Mouse (Mus musculus): ENCODE results near the gene Prr12. TPM values are rescaled to one million over a fixed set of nuclear protein-coding genes. Genes with fewer than 3 reads are reported as not detected.

Prr12 gene
- polyA plus RNA-seq, 1 experiment from 2014 or later: 6.4 TPM

DNA sequence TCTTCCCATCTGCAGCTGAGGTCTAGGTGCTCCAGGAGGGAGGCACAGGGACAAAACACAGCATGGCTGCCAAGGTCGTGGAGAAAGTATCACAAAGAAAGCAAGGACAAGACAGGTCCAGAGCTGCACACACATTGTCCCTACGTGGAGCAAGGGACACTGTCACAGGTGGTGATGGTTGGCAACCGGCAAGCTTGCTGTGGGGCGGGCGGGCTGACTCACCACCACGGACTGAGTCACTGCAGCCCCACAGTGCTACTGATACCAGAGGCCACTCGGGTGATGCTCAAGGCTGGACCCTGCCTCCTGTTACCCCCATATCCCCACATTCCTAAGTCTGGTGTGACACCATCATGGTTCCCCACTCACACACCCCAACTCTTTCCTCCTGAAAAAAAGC lies 50.2 kb downstream of the Prr12 start:
- Histone ChIP-seq H3K27me3 (replicated peaks; ENCODE audit: insufficient read depth, low read length) (no peaks in the 10 kb centered on the region), H3K27ac (ENCODE audit: low read length) (no peak overlapping the region), H3K4me3 (ENCODE audit: low read depth, low read length) (no peak overlapping the region), H3K9ac (replicated peaks; ENCODE audit: low read depth) (no peak overlapping the region), H3K4me2 (replicated peaks; ENCODE audit: low read depth, low read length) (no peak overlapping the region), H3K36me3 (ENCODE audit: insufficient read depth, low read length) (peaks cover 50% of the 10 kb centered on the region), H3K9me3 (ENCODE audit: low read length) (no peaks in the 10 kb centered on the region), H3K4me1 (ENCODE audit: insufficient read depth, low read depth, low read length) (peaks cover 5% of the 10 kb centered on the region)
- WGBS: 82% methylated on average over 7 of the region's 7 CpGs
- no peak for ATAC-seq
- TF ChIP-seq EP300 (IDR thresholded peaks at IDR 0.05) (no peak), CTCF (IDR thresholded peaks at IDR 0.05) (no peak)
- no peak for DNase-seq (ENCODE audit: low spot score)

DNA sequence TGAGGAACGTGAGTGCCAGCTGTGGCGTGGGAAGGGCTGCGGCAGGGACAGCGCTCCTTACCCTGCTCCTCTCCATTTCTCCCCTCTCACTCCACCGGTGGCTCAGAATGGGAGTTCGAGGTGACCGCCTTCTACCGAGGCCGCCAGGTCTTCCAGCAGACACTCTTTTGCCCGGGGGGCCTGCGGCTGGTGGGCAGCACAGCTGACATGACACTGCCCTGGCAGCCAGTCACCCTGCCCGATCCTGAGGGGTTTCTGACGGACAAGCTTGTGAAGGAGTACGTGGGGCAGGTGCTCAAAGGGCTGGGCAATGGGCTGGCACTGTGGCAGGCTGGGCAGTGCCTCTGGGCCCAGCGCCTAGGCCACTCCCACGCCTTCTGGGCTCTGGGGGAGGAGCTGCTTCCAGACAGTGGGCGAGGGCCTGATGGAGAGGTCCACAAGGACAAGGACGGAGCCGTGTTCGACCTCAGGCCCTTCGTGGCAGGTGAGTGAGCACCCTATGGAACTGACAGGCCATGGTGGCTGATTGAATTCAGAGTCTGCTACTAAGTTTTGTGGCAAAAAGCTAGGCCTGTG lies 52.1 kb downstream of the Prr12 start:
- H3K36me3 ChIP-seq (ENCODE audit: insufficient read depth, low read length): peaks cover 35% of the 10 kb centered on the region
- H3K4me2 ChIP-seq (replicated peaks; ENCODE audit: low read depth, low read length): no peak overlapping the region

DNA sequence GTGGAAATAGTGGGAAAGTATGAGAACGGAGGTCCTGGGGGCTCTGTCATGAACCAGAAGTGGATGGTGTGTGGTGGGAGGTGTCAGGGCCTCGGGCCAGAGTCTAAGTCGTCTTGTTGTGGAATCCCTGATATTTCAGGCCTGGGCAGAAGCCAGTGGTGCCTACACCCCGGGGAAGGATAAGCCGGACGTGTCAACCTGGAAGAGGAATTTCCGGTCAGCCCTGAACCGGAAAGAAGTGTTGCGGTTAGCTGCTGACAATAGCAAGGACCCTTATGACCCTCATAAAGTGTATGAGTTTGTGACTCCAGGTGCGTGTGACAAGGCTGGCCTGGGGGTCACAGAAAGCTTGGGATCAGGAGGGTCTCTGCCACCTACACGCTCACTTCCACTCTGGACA lies 52.9 kb downstream of the Prr12 start:
- no peak overlapping the region for H3K4me3 ChIP-seq (ENCODE audit: low read depth, low read length)
- no peak overlapping the region for H3K27ac ChIP-seq (ENCODE audit: low read length)
- DNase-seq (ENCODE audit: low spot score): peak; percentile 30
- no peak for ATAC-seq
- 52% methylated on average over 11 of the region's 11 CpGs for WGBS
- H3K4me1 ChIP-seq (ENCODE audit: insufficient read depth, low read depth, low read length): peaks cover 10% of the 10 kb centered on the region
- peaks cover 29% of the 10 kb centered on the region for H3K36me3 ChIP-seq (ENCODE audit: insufficient read depth, low read length)
- peak overlapping the region; percentile 25; the same call in 1 of the 2 replicates for H3K4me2 ChIP-seq (replicated peaks; ENCODE audit: low read depth, low read length)
- H3K9ac ChIP-seq (replicated peaks; ENCODE audit: low read depth): no peak overlapping the region
- H3K27me3 ChIP-seq (replicated peaks; ENCODE audit: insufficient read depth, low read length): no peaks in the 10 kb centered on the region
- TF ChIP-seq CTCF (IDR thresholded peaks at IDR 0.05): no peak
- TF ChIP-seq EP300 (IDR thresholded peaks at IDR 0.05): no peak
- H3K9me3 ChIP-seq (ENCODE audit: low read length): no peaks in the 10 kb centered on the region

More for the DNA sequence above, 52.1 kb downstream of the Prr12 start:
- Histone ChIP-seq H3K9ac (replicated peaks; ENCODE audit: low read depth) (no peak overlapping the region), H3K27ac (ENCODE audit: low read length) (no peak overlapping the region), H3K4me1 (ENCODE audit: insufficient read depth, low read depth, low read length) (peaks cover 10% of the 10 kb centered on the region), H3K27me3 (replicated peaks; ENCODE audit: insufficient read depth, low read length) (no peaks in the 10 kb centered on the region), H3K4me3 (ENCODE audit: low read depth, low read length) (no peak overlapping the region), H3K9me3 (ENCODE audit: low read length) (no peaks in the 10 kb centered on the region)
- TF ChIP-seq EP300 (IDR thresholded peaks at IDR 0.05): no peak
- TF ChIP-seq CTCF (IDR thresholded peaks at IDR 0.05): no peak
- no peak for ATAC-seq
- peak; percentile 19 for DNase-seq (ENCODE audit: low spot score)
- 78% methylated on average over 21 of the region's 21 CpGs for whole genome bisulfite sequencing

DNA sequence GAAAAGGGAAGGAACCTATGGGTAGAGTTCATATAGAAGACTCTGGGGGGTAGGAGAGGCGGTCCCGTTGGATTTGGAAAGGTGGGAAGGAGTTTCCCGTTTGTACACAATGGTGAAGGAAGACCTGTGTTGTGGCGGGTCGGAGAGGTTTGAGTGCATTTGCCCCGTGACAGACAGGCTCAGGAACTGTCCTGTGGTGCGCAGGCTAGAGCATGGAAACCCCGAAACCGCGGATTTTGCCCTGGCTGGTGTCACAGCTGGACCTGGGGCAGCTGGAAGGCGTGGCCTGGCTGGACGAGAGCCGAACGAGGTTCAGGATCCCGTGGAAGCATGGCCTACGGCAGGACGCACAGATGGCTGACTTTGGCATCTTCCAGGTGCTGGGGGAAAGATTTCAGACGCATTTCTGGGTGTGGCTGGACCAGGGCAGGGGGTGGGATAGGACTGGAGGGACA lies 54.2 kb downstream of the Prr12 start, which contains the start of gene Bcl2l12:
TSS of gene Bcl2l12 (minus strand) at position 212 of the 455 bp plus-strand sequence.
- Histone ChIP-seq H3K27ac (ENCODE audit: low read length) (peak within 1 kb of the TSS; percentile 87), H3K27me3 (replicated peaks; ENCODE audit: insufficient read depth, low read length) (no peaks in the 10 kb centered on the region), H3K4me3 (ENCODE audit: low read depth, low read length) (peak within 1 kb of the TSS; percentile 64), H3K9ac (replicated peaks; ENCODE audit: low read depth) (peak within 1 kb of the TSS; percentile 61), H3K36me3 (ENCODE audit: insufficient read depth, low read length) (peaks cover 28% of the 10 kb centered on the region), H3K4me2 (replicated peaks; ENCODE audit: low read depth, low read length) (peak within 1 kb of the TSS; percentile 65), H3K4me1 (ENCODE audit: insufficient read depth, low read depth, low read length) (peaks cover 10% of the 10 kb centered on the region), H3K9me3 (ENCODE audit: low read length) (no peaks in the 10 kb centered on the region)
- DNase-seq (ENCODE audit: low spot score) (peak; percentile 56), ATAC-seq (no peak)
- 2% methylated on average over 18 of the region's 18 CpGs for WGBS
- no peak for TF ChIP-seq EP300 (IDR thresholded peaks at IDR 0.05)
- no peak for TF ChIP-seq CTCF (IDR thresholded peaks at IDR 0.05)

DNA sequence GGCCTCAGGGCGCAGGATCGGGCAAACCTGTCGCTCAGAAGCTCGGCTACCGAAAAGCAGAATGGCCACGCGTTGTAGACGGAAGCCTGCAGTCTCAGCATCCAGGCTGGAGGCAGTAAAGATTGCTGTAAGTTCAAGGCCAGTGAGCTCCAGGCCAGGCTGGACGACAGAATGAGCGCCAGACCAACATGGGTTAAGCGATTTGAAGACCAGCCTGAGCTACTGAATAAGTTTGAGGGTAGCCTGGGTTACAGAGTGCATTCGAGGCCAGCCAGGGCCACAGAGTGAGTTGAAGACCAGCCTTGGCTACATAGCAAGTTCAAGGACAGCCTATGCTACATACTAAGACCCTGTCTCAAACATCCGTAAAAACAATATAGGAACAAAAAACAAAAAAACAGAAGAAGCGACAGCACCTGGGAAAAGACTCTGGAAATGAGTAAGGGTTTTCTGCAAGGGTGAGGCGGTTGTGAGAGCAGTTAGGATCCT lies 54.7 kb downstream of the Prr12 start:
- Histone ChIP-seq H3K36me3 (ENCODE audit: insufficient read depth, low read length) (peaks cover 23% of the 10 kb centered on the region), H3K4me2 (replicated peaks; ENCODE audit: low read depth, low read length) (peak overlapping the region; percentile 65), H3K4me1 (ENCODE audit: insufficient read depth, low read depth, low read length) (peaks cover 10% of the 10 kb centered on the region), H3K27me3 (replicated peaks; ENCODE audit: insufficient read depth, low read length) (no peaks in the 10 kb centered on the region), H3K9me3 (ENCODE audit: low read length) (no peaks in the 10 kb centered on the region), H3K27ac (ENCODE audit: low read length) (peak overlapping the region; percentile 87), H3K4me3 (ENCODE audit: low read depth, low read length) (peak overlapping the region; percentile 64), H3K9ac (replicated peaks; ENCODE audit: low read depth) (peak overlapping the region; percentile 61)
- 1% methylated on average over 15 of the region's 15 CpGs for whole genome bisulfite sequencing
- ATAC-seq (no peak), DNase-seq (ENCODE audit: low spot score) (no peak)
- TF ChIP-seq CTCF (IDR thresholded peaks at IDR 0.05) (no peak), EP300 (IDR thresholded peaks at IDR 0.05) (no peak)

DNA sequence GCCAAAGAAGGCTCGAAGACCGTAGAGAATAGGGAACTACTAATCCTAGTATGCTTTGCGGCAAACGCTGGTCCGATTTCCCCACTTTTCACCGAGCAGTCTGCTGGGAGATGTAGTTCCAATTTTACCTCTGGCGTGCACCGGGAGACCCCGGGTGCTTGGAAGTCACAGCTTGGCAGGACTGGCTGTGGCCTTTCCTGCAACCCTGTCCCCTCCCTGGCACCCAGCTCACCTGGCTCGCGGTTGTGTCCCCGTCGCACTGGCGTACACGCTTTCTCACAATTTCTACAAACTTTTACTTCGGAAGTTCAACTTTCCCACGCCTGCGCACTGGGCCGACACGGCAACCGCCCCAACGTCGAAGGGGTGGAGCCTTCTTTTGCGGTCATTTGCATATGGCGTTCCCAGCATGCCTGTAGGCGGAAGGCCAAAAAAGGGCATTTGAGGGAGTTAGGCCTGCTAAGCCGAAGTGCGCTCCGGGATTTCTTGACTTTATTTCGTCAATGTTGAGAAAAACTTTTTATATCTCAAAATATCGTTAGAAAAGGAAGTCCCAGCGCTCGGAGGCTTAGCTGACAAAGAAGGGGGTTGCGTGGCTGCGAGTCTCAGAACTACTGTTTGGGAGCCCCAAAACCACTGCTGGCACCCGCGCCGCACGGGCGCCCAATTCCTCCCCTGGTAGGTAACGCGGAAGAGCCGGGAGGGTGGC lies 55.3 kb downstream of the Prr12 start, which contains the start of gene Irf3:
TSS of gene Irf3 (plus strand) at position 418 of the 709 bp plus-strand sequence.
- Histone ChIP-seq H3K36me3 (ENCODE audit: insufficient read depth, low read length) (peaks cover 20% of the 10 kb centered on the region), H3K9ac (replicated peaks; ENCODE audit: low read depth) (peak within 1 kb of the TSS; percentile 61), H3K27ac (ENCODE audit: low read length) (peak within 1 kb of the TSS; percentile 87), H3K4me2 (replicated peaks; ENCODE audit: low read depth, low read length) (peak within 1 kb of the TSS; percentile 65), H3K9me3 (ENCODE audit: low read length) (no peaks in the 10 kb centered on the region), H3K27me3 (replicated peaks; ENCODE audit: insufficient read depth, low read length) (no peaks in the 10 kb centered on the region), H3K4me1 (ENCODE audit: insufficient read depth, low read depth, low read length) (peaks cover 10% of the 10 kb centered on the region), H3K4me3 (ENCODE audit: low read depth, low read length) (peak within 1 kb of the TSS; percentile 64)
- peak; percentile 99 for DNase-seq (ENCODE audit: low spot score)
- TF ChIP-seq CTCF (IDR thresholded peaks at IDR 0.05) (no peak), EP300 (IDR thresholded peaks at IDR 0.05) (no peak)
- peak; percentile 96 for ATAC-seq
- WGBS: under 1% methylated on average over 43 of the region's 43 CpGs
